Mouse (Mus musculus): ENCODE data around the gene Abcg2. TPM values are rescaled to one million over a fixed set of nuclear protein-coding genes. Genes with fewer than 3 reads are reported as not detected.
"Not testable (repeated sequence)": the region's sequence is repeated elsewhere in the genome, so short reads cannot be mapped to it uniquely, and the experiment has no call there.

The Abcg2 gene
- total and polyA plus RNA-seq, 3 experiments = 16.6 to 39.9 (median 25.0) TPM

DNA sequence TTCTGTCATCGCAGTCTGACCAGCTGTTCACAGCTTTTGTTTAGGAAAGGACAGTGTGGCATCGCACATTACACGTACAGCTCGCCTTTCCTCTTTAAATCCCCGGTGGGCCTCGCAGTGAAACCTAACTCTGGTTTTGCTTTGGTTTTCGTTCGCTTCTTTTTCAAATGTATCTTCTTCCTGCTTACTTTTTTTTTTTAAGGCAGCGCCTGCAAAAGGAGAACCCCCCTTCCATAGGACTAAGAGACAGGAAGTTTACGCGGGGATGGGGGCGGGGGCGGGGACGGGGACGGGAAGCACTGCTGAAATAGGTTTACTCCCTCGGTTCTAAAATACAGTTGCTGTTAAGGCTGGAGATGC lies 12.0 kb downstream of the Abcg2 start:
- H3K4me1 ChIP-seq (ENCODE audit: control insufficient read depth in 1 of 2, insufficient read depth in 2 of 2) = peaks cover 0 to 3% of the 10 kb centered on the region in 2 experiments; a peak in 1 of 4 replicates
- in situ Hi-C loops (cut with MboI; ENCODE audit: low pct_ligation_motif_present, low pct_unique_long_range_greater_than_20kb, low sequenced_read_pairs) = no loop called here
- H3K9me3 ChIP-seq (replicated peaks; ENCODE audit: low read length) = peaks cover 2% of the 10 kb centered on the region
- no peaks in the 10 kb centered on the region for H3K36me3 ChIP-seq (replicated peaks in 1 of 2; ENCODE audit: control insufficient read depth in 1 of 2, insufficient read depth in 1 of 2, low read length in 1 of 2)
- H3K4me2 ChIP-seq (ENCODE audit: insufficient read depth, low read depth, poor library complexity, severe bottlenecking) = peak overlapping the region; percentile 30
- H3K4me3 ChIP-seq (replicated peaks in 1 of 3; ENCODE audit: low read depth in 2 of 3, low read length in 2 of 3, poor library complexity in 1 of 3) = peak overlapping the region in 2 of 3 experiments; percentile 44 to 45
- peak; percentile 38 for DNase-seq (ENCODE audit: extremely low read depth)
- no peaks in the 10 kb centered on the region for H3K27me3 ChIP-seq (replicated peaks)
- H3K27ac ChIP-seq (ENCODE audit: insufficient read depth, low read depth) = no peak overlapping the region
- H3K9ac ChIP-seq (ENCODE audit: insufficient read depth, low read depth) = peak overlapping the region; percentile 36
- TF ChIP-seq RCOR1 (conservative IDR thresholded peaks at IDR 0.05; ENCODE audit: low read depth, low read length) (no peak), TBP (conservative IDR thresholded peaks at IDR 0.05; ENCODE audit: low read depth, low read length) (no peak), SIN3A (IDR thresholded peaks at IDR 0.05; ENCODE audit: low read length) (peak; percentile 73; the same call in 1 of the 2 replicates), CHD1 (IDR thresholded peaks at IDR 0.05; ENCODE audit: low read depth, low read length) (no peak), KAT2A (IDR thresholded peaks at IDR 0.05; ENCODE audit: insufficient replicate concordance, low read length) (no peak), RAD21 (IDR thresholded peaks at IDR 0.05; ENCODE audit: low read depth, low read length) (no peak), GABPA (IDR thresholded peaks at IDR 0.05; ENCODE audit: insufficient replicate concordance, low read depth, low read length) (no peak), SMC3 (IDR thresholded peaks at IDR 0.05; ENCODE audit: low read depth, low read length) (no peak), TCF12 (IDR thresholded peaks at IDR 0.05; ENCODE audit: low read depth, low read length) (no peak), ZKSCAN1 (IDR thresholded peaks at IDR 0.05; ENCODE audit: borderline replicate concordance, low read depth, low read length) (no peak), MAZ (IDR thresholded peaks at IDR 0.05; ENCODE audit: low read depth, low read length) (0 out of 2 replicates have a peak, but pooled peaks have one; percentile 40), ELF1 (IDR thresholded peaks at IDR 0.05; ENCODE audit: low read depth, low read length) (peak; percentile 34; the same call in 1 of the 2 replicates), MEF2A (IDR thresholded peaks at IDR 0.05; ENCODE audit: borderline replicate concordance, low read depth, low read length) (no peak), NELFE (IDR thresholded peaks at IDR 0.05; ENCODE audit: low read depth, low read length) (peak; percentile 54; the same call in 1 of the 2 replicates), MAX (IDR thresholded peaks at IDR 0.05; ENCODE audit: low read length) (peak; percentile 27; the same call in 1 of the 2 replicates), HCFC1 (IDR thresholded peaks at IDR 0.05; ENCODE audit: low read depth, low read length) (0 out of 2 replicates have a peak, but pooled peaks have one; percentile 16), ZMIZ1 (IDR thresholded peaks at IDR 0.05; ENCODE audit: low read depth, low read length) (no peak), MYC (IDR thresholded peaks at IDR 0.05; ENCODE audit: low read depth, low read length) (no peak), BHLHE40 (IDR thresholded peaks at IDR 0.05; ENCODE audit: low read depth, low read length) (no peak), MXI1 (IDR thresholded peaks at IDR 0.05; ENCODE audit: low read depth, low read length) (no peak), ZC3H11A (IDR thresholded peaks at IDR 0.05; ENCODE audit: low read depth, low read length) (no peak), CTCF (conservative IDR thresholded peaks at IDR 0.05 in 1 of 2, IDR thresholded peaks at IDR 0.05 in 1 of 2; ENCODE audit: low read depth in 2 of 2, low read length in 2 of 2) (no peak), USF1 (IDR thresholded peaks at IDR 0.05; ENCODE audit: low read depth, low read length) (no peak), ZNF384 (IDR thresholded peaks at IDR 0.05; ENCODE audit: low read depth, low read length) (peak; percentile 83), JUND (conservative IDR thresholded peaks at IDR 0.05; ENCODE audit: low read depth, low read length) (no peak)
- H3K79me2 ChIP-seq (replicated peaks; ENCODE audit: control insufficient read depth, extremely low read depth, insufficient read depth, poor library complexity, severe bottlenecking) = no peaks in the 10 kb centered on the region
- dilution Hi-C loops (cut with MboI; ENCODE audit: extremely low pct_ligation_motif_present, extremely low pct_unique_long_range_greater_than_20kb, low sequenced_read_pairs) = no loop called here

DNA sequence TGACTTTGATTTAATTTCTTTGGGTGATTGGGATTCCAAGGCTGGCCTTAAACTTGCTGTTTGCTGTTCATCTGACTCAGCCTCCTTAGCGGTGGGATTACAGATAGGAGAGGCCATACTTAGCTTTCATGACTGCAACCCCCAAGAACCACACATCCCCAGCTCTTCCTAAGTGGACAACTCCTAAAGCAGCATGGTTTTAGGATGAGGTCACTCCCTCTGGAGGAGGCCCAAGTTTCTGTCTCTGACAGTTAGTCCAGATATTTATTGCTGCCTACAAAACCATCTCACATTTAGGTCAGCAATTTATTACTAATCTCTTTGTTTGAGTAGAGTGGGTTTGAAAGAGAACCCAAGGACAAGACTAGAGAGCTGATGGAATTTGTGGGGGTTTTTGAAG lies 17.8 kb downstream of the Abcg2 start:
- dilution Hi-C loops (cut with MboI; ENCODE audit: extremely low pct_ligation_motif_present, extremely low pct_unique_long_range_greater_than_20kb, low sequenced_read_pairs); H3K4me3 ChIP-seq (replicated peaks in 1 of 3; ENCODE audit: low read depth in 2 of 3, low read length in 2 of 3, poor library complexity in 1 of 3); H3K27ac ChIP-seq (ENCODE audit: insufficient read depth, low read depth); H3K4me2 ChIP-seq (ENCODE audit: insufficient read depth, low read depth, poor library complexity, severe bottlenecking); H3K27me3 ChIP-seq (replicated peaks); DNase-seq (ENCODE audit: extremely low read depth); H3K4me1 ChIP-seq (ENCODE audit: control insufficient read depth in 1 of 2, insufficient read depth in 2 of 2); H3K9me3 ChIP-seq (replicated peaks; ENCODE audit: low read length); H3K36me3 ChIP-seq (replicated peaks in 1 of 2; ENCODE audit: control insufficient read depth in 1 of 2, insufficient read depth in 1 of 2, low read length in 1 of 2); in situ Hi-C loops (cut with MboI; ENCODE audit: low pct_ligation_motif_present, low pct_unique_long_range_greater_than_20kb, low sequenced_read_pairs); H3K9ac ChIP-seq (ENCODE audit: insufficient read depth, low read depth); H3K79me2 ChIP-seq (replicated peaks; ENCODE audit: control insufficient read depth, extremely low read depth, insufficient read depth, poor library complexity, severe bottlenecking): not testable (repeated sequence)

DNA sequence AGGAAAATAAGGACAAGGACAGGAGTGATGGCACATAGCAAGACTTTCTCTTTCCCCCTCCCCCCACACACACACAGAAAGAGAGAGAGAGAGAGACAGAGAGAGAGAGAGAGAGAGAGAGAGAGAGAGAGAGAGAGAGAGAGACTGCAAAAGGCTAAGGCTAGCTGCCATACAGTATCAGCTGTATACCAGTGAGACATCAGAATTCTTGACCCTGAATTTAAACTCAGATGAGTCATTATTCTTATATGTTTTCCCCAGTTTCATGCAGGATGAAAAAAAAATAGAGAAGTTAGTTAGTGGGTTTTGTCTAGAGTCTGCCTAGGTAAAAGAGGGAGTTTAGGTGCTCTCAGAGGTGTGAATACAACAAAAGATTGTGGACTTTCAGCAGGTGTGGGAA lies 18.7 kb downstream of the Abcg2 start:
- H3K36me3 ChIP-seq (replicated peaks in 1 of 2; ENCODE audit: control insufficient read depth in 1 of 2, insufficient read depth in 1 of 2, low read length in 1 of 2); H3K9ac ChIP-seq (ENCODE audit: insufficient read depth, low read depth); H3K79me2 ChIP-seq (replicated peaks; ENCODE audit: control insufficient read depth, extremely low read depth, insufficient read depth, poor library complexity, severe bottlenecking); H3K4me2 ChIP-seq (ENCODE audit: insufficient read depth, low read depth, poor library complexity, severe bottlenecking); in situ Hi-C loops (cut with MboI; ENCODE audit: low pct_ligation_motif_present, low pct_unique_long_range_greater_than_20kb, low sequenced_read_pairs); H3K27me3 ChIP-seq (replicated peaks); H3K4me3 ChIP-seq (replicated peaks in 1 of 3; ENCODE audit: low read depth in 2 of 3, low read length in 2 of 3, poor library complexity in 1 of 3); H3K9me3 ChIP-seq (replicated peaks; ENCODE audit: low read length); DNase-seq (ENCODE audit: extremely low read depth); H3K4me1 ChIP-seq (ENCODE audit: control insufficient read depth in 1 of 2, insufficient read depth in 2 of 2); H3K27ac ChIP-seq (ENCODE audit: insufficient read depth, low read depth); dilution Hi-C loops (cut with MboI; ENCODE audit: extremely low pct_ligation_motif_present, extremely low pct_unique_long_range_greater_than_20kb, low sequenced_read_pairs): not testable (repeated sequence)

All from CH12.LX (cell line).